ENCODE assay signal across 8 mouse cellular contexts in the genomic region with DNA sequence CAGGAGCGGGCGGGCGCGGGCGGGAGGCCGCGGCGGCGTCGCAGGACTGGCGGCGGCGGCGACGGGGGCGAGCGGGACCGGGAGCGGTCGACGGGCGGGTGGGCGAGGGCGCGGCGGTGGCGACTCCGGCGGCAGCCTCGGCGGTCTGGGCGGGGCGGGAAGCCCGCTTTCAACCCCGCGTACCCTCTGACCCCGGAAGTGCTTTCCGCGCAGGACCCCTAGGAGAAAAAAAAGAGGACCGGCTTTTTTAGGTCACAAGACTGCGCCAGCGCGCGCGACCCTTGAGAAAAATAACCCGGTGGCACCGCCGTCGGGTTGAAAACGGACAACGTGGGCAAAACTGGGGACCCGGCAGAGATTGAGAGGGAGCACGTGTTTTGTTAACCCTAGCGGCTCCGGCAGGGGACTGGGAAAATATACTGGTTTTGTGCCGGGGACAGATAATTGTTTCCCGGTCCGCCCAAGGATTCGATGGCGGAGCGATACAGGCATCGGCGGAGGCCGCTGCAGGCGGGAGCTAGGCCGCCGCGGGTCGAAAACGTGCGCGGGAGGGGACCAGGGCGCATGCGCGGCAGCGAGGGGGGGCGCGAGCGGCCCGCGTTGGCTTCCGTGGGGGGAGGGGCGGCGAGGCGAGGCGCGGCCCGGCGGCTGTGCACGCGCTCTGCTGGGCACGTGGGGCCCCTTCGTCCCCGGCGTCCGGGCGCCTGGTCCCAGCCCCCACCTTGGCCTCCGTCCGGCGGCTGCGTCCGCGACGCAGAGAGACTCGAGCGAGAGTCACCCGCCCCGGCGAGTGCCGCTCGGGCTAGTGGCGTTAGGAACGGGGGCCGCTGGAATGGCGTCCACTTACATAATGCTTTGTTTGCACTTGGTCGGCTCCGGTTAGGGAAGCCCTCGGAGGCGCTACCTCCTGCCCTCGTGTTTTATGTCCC. TPM values are rescaled to one million over a fixed set of nuclear protein-coding genes. Genes with fewer than 3 reads are reported as not detected.
DNase-seq lines count a peak whose midpoint lies in the region; ATAC-seq and TF ChIP-seq lines count a peak whose summit lies in the region.

Pcbp1 (minus strand) TSS at position 290 of the 929 bp plus-strand sequence.

- H3K4me3 ChIP-seq in cortical plate, adult 2 months (ENCODE audit: insufficient read depth, low read length) = peak within 1 kb of the TSS; percentile 95

- peaks cover 4% of the 10 kb centered on the region for H3K4me1 ChIP-seq in cortical plate, adult 2 months (ENCODE audit: control insufficient read depth, insufficient read depth, low read length)

- peak; percentile 100 for DNase-seq in gastrocnemius, postnatal 10 days
- DNase-seq in induced T-regulatory cell, adult 2 months (ENCODE audit: low read depth) = peak; percentile 97
- DNase-seq in left cerebral cortex, adult 9 months (ENCODE audit: low spot score in 2 of 2) = peak; percentile 85 to 95
- DNase-seq in right cerebral cortex, postnatal 14 days = peak; percentile 100
- peak; percentile 94 to 96 for DNase-seq in urinary bladder, postnatal 36 days (ENCODE audit: low spot score in 2 of 2)

- no peak; the same call in none of the 2 replicates for TF ChIP-seq POLR2A in cortical plate, adult 2 months (IDR thresholded peaks at IDR 0.05; ENCODE audit: extremely low read depth, insufficient read depth, low read length)

- H3K27ac ChIP-seq in cortical plate, adult 2 months (ENCODE audit: insufficient read depth, low read length) = peak within 1 kb of the TSS; percentile 100

- no peak for TF ChIP-seq CTCF in cortical plate, adult 2 months (IDR thresholded peaks at IDR 0.05; ENCODE audit: extremely low read depth, insufficient read depth, low read length)

- ATAC-seq in activated CD4-positive, CD25-positive, alpha-beta regulatory T cell, adult 4 months = peak; percentile 55
- peak; percentile 64 for ATAC-seq in megakaryocyte progenitor cell, adult 5-6 weeks (replicated peaks; ENCODE audit: poor library complexity)

RNA-seq across cellular contexts. Expression of gene Pcbp1, which starts in this region (rescaled TPM):
- 10 to 100 TPM; 35.3 to 39.2 TPM for polyA plus RNA-seq in activated CD4-positive, CD25-positive, alpha-beta regulatory T cell, adult 4 months (2017; shearing (Covaris generic))
- 158 and 165 TPM in 2 replicates for polyA plus RNA-seq in cortical plate, adult 2 months (2012; rRNA removed)
- 100 to 1,000 TPM; 167 to 185 TPM for total RNA-seq in gastrocnemius, postnatal 10 days (2021)
- total RNA-seq in megakaryocyte progenitor cell, adult 5-6 weeks (2015) = 333 and 352 TPM in 2 replicates
- 107 and 114 TPM in 2 replicates for total RNA-seq in megakaryocyte progenitor cell, adult 5-6 weeks (2017)

Comparison
In these comparisons a context has a peak if more than half of its experiments do, and no peak if none do; other contexts are left out.
1. Peak in every context shown above with its lines: DNase-seq, ATAC-seq, H3K4me3 ChIP-seq and H3K27ac ChIP-seq.